10 mouse cellular contexts compared by ENCODE assay signal in genomic region chr5:35147155-35147962, GRCm38 (mm10). TPM values are rescaled to one million over a fixed set of nuclear protein-coding genes. Genes with fewer than 3 reads are reported as not detected.
A peak's percentile ranks its signal among the peaks of the same experiment; 100 is the strongest.
DNase-seq lines count a peak whose midpoint lies in the region; ATAC-seq and TF ChIP-seq lines count a peak whose summit lies in the region.
"Had no signal": no experiment of that assay in that cellular context is flagged by ENCODE, and none has a peak within 500 bp of the region (broad histone marks: within the 10 kb centered on the region; RNA-seq: fewer than 3 reads in every experiment).

No protein-coding gene starts in this region.

- H3K4me3 ChIP-seq in heart, embryonic 14.5 days (ENCODE audit: control insufficient read depth in 1 of 2, insufficient read depth in 1 of 2, low read depth in 1 of 2, low read length in 2 of 2), result no peak overlapping the region
- H3K4me3 ChIP-seq in midbrain, embryonic 13.5 days (replicated peaks), result no peak overlapping the region
- H3K4me3 ChIP-seq in midbrain, embryonic 15.5 days, result no peak overlapping the region
- H3K4me3 ChIP-seq in forebrain, postnatal 0 days (ENCODE audit: low read depth, low read length), result no peak overlapping the region
- no peak overlapping the region for H3K4me3 ChIP-seq in midbrain, postnatal 0 days (ENCODE audit: low read depth, low read length)
- H3K4me3 ChIP-seq: embryonic facial prominence, embryonic 15.5 days had no signal

- ATAC-seq in heart, embryonic 14.5 days (ENCODE audit: insufficient number of reproducible peaks, insufficient read depth, low FRiP score, low read depth), result peak; percentile 67
- peak; percentile 51 for ATAC-seq in midbrain, embryonic 13.5 days
- no peak for ATAC-seq in midbrain, embryonic 15.5 days (replicated peaks)
- peak; percentile 66 for ATAC-seq in forebrain, postnatal 0 days
- peak; percentile 27; the same call in 1 of the 2 replicates for ATAC-seq in midbrain, postnatal 0 days (ENCODE audit: low FRiP score)
- ATAC-seq in megakaryocyte, adult 5-6 weeks (ENCODE audit: poor library complexity, severe bottlenecking), result no peak

- WGBS in heart, embryonic 14.5 days, result 20% methylated on average over 2 of the region's 2 CpGs
- WGBS in midbrain, embryonic 13.5 days, result 54% methylated on average over 2 of the region's 2 CpGs
- 49% methylated on average over 2 of the region's 2 CpGs for WGBS in midbrain, embryonic 15.5 days
- 19% methylated on average over 2 of the region's 2 CpGs for WGBS in forebrain, postnatal 0 days
- 26% methylated on average over 2 of the region's 2 CpGs for WGBS in midbrain, postnatal 0 days

- no peaks in the 10 kb centered on the region for H3K36me3 ChIP-seq in heart, embryonic 14.5 days (ENCODE audit: control insufficient read depth, insufficient read depth, low read length)
- no peaks in the 10 kb centered on the region for H3K36me3 ChIP-seq in midbrain, embryonic 13.5 days
- no peaks in the 10 kb centered on the region for H3K36me3 ChIP-seq in midbrain, embryonic 15.5 days (replicated peaks)
- no peaks in the 10 kb centered on the region for H3K36me3 ChIP-seq in forebrain, postnatal 0 days (ENCODE audit: insufficient read depth)
- H3K36me3 ChIP-seq in midbrain, postnatal 0 days (ENCODE audit: insufficient read depth, low read length), result no peaks in the 10 kb centered on the region
- H3K36me3 ChIP-seq: embryonic facial prominence, embryonic 15.5 days had no signal

- peaks cover 23 to 26% of the 10 kb centered on the region in 2 experiments for H3K4me1 ChIP-seq in heart, embryonic 14.5 days (ENCODE audit: control insufficient read depth in 2 of 2, insufficient read depth in 2 of 2, low read length in 2 of 2)
- H3K4me1 ChIP-seq in midbrain, embryonic 13.5 days (replicated peaks), result peaks cover 23% of the 10 kb centered on the region
- H3K4me1 ChIP-seq in midbrain, embryonic 15.5 days, result 0 out of 2 replicates have a peak, but pooled peaks cover 2% of the 10 kb centered on the region
- H3K4me1 ChIP-seq in forebrain, postnatal 0 days (ENCODE audit: insufficient read depth), result 0 out of 2 replicates have a peak, but pooled peaks cover 3% of the 10 kb centered on the region
- no peaks in the 10 kb centered on the region for H3K4me1 ChIP-seq in midbrain, postnatal 0 days (ENCODE audit: insufficient read depth, low read length)

- H3K9ac ChIP-seq in heart, embryonic 14.5 days (ENCODE audit: low read length), result no peak overlapping the region
- H3K9ac ChIP-seq in midbrain, embryonic 13.5 days (replicated peaks), result no peak overlapping the region; the same call in 1 of the 2 replicates
- no peak overlapping the region for H3K9ac ChIP-seq in midbrain, embryonic 15.5 days
- no peak overlapping the region for H3K9ac ChIP-seq in forebrain, postnatal 0 days
- no peak overlapping the region; the same call in 1 of the 2 replicates for H3K9ac ChIP-seq in midbrain, postnatal 0 days (replicated peaks; ENCODE audit: low read length, poor library complexity, severe bottlenecking)
- H3K9ac ChIP-seq: embryonic facial prominence, embryonic 15.5 days had no signal

- H3K27me3 ChIP-seq in heart, embryonic 14.5 days (ENCODE audit: control insufficient read depth, insufficient read depth, low read length), result no peaks in the 10 kb centered on the region
- H3K27me3 ChIP-seq in midbrain, embryonic 13.5 days, result no peaks in the 10 kb centered on the region
- H3K27me3 ChIP-seq in midbrain, embryonic 15.5 days (replicated peaks), result no peaks in the 10 kb centered on the region
- no peaks in the 10 kb centered on the region for H3K27me3 ChIP-seq in forebrain, postnatal 0 days (ENCODE audit: insufficient read depth, low read length)
- no peaks in the 10 kb centered on the region for H3K27me3 ChIP-seq in midbrain, postnatal 0 days (ENCODE audit: insufficient read depth, low read length)

- intact Hi-C loops in heart, postnatal 36 days (cut with DNase I), result no loop called here

- peak overlapping the region; percentile 15 to 55; a peak in 1 of 4 replicates for H3K27ac ChIP-seq in heart, embryonic 14.5 days (replicated peaks in 1 of 2; ENCODE audit: control insufficient read depth in 1 of 2, insufficient read depth in 1 of 2, low read depth in 2 of 2, low read length in 2 of 2)
- H3K27ac ChIP-seq in midbrain, embryonic 13.5 days, result peak overlapping the region; percentile 47; the same call in 1 of the 2 replicates
- no peak overlapping the region for H3K27ac ChIP-seq in midbrain, embryonic 15.5 days
- H3K27ac ChIP-seq in forebrain, postnatal 0 days (ENCODE audit: low read depth, low read length), result peak overlapping the region; percentile 54
- no peak overlapping the region for H3K27ac ChIP-seq in midbrain, postnatal 0 days (ENCODE audit: low read depth, low read length)
- H3K27ac ChIP-seq: embryonic facial prominence, embryonic 15.5 days had no signal

- no peak for DNase-seq in heart, postnatal 36 days
- no peak for DNase-seq in forebrain, postnatal 0 days
- DNase-seq in midbrain, postnatal 0 days (ENCODE audit: low spot score), result peak; percentile 79
- DNase-seq in embryo, embryonic 11 days, result no peak
- DNase-seq: thymus, postnatal 4 days had no signal

- no peak for TF ChIP-seq CTCF in forebrain, postnatal 0 days (IDR thresholded peaks at IDR 0.05; ENCODE audit: low read depth)
- no peak for TF ChIP-seq CTCF in midbrain, postnatal 0 days (IDR thresholded peaks at IDR 0.05)

- H3K9me3 ChIP-seq in heart, embryonic 14.5 days (ENCODE audit: control insufficient read depth, low read length), result peaks cover 6% of the 10 kb centered on the region; the same call in 1 of the 2 replicates
- peaks cover 5% of the 10 kb centered on the region; the same call in 1 of the 2 replicates for H3K9me3 ChIP-seq in midbrain, embryonic 13.5 days
- H3K9me3 ChIP-seq in midbrain, embryonic 15.5 days, result no peaks in the 10 kb centered on the region; the same call in 1 of the 2 replicates
- H3K9me3 ChIP-seq in forebrain, postnatal 0 days (ENCODE audit: low read length), result no peaks in the 10 kb centered on the region
- H3K9me3 ChIP-seq in midbrain, postnatal 0 days (ENCODE audit: low read length), result no peaks in the 10 kb centered on the region
- H3K9me3 ChIP-seq: embryonic facial prominence, embryonic 15.5 days had no signal

- H3K4me2 ChIP-seq in heart, embryonic 14.5 days (ENCODE audit: low read length), result no peak overlapping the region
- H3K4me2 ChIP-seq in midbrain, embryonic 13.5 days (replicated peaks), result no peak overlapping the region
- no peak overlapping the region for H3K4me2 ChIP-seq in midbrain, embryonic 15.5 days
- no peak overlapping the region for H3K4me2 ChIP-seq in forebrain, postnatal 0 days (ENCODE audit: low read depth)
- no peak overlapping the region for H3K4me2 ChIP-seq in midbrain, postnatal 0 days (ENCODE audit: low read depth, low read length, poor library complexity, severe bottlenecking)
- H3K4me2 ChIP-seq: embryonic facial prominence, embryonic 15.5 days had no signal

RNA-seq across cellular contexts. Expression of gene Lrpap1, which starts 41.8 kb away (rescaled TPM):
- polyA plus RNA-seq in heart, embryonic 14.5 days (2014; fragmentation: Nextera tagmentation; extraction: Ambion mirVana), result 124 and 150 TPM in 2 replicates
- total RNA-seq in heart, postnatal 36 days (2021), result 10 to 100 TPM; 51.5 to 54.2 TPM
- 108 and 114 TPM in 2 replicates for polyA plus RNA-seq in midbrain, embryonic 13.5 days (2015; fragmentation: Nextera tagmentation; extraction: Ambion mirVana)
- polyA plus RNA-seq in midbrain, embryonic 15.5 days (2015; fragmentation: Nextera tagmentation; extraction: Ambion mirVana), result 125 and 135 TPM in 2 replicates
- total RNA-seq in forebrain, postnatal 0 days (2014; rRNA removed), result 96.6 and 99.3 TPM in 2 replicates
- polyA plus RNA-seq in forebrain, postnatal 0 days (2015; fragmentation: Nextera tagmentation; extraction: Ambion mirVana), result 137 and 150 TPM in 2 replicates
- 78.9 and 89.1 TPM in 2 replicates for total RNA-seq in midbrain, postnatal 0 days (2014; rRNA removed)
- polyA plus RNA-seq in midbrain, postnatal 0 days (2015; fragmentation: Nextera tagmentation; extraction: Ambion mirVana), result 177 and 189 TPM in 2 replicates
- 50.6 and 60.4 TPM in 2 replicates for total RNA-seq in megakaryocyte, adult 5-6 weeks (2015)
- total RNA-seq in megakaryocyte, adult 5-6 weeks (2017), result 85.1 and 110 TPM in 2 replicates

Comparison
In these comparisons a context has a peak if more than half of its experiments do, and no peak if none do; other contexts are left out.
1. ATAC-seq: peak in heart, embryonic 14.5 days (single experiment), midbrain, embryonic 13.5 days (single experiment), forebrain, postnatal 0 days (single experiment) and midbrain, postnatal 0 days (single experiment); none in midbrain, embryonic 15.5 days (single experiment) and megakaryocyte, adult 5-6 weeks (single experiment).
2. H3K27ac ChIP-seq: peak in heart, embryonic 14.5 days (2 of 2), midbrain, embryonic 13.5 days (single experiment) and forebrain, postnatal 0 days (single experiment); none in midbrain, embryonic 15.5 days (single experiment) and midbrain, postnatal 0 days (single experiment).